Mouse (Mus musculus) embryonic stem cell, embryonic (primary cell): ENCODE measurements at regions not wholly inside any gene's neighbourhood (a gene's known extent, or its start where the extent isn't known, plus 50 kb on each side); places are given as distances from the start of the nearest gene placed in this dataset.

Source experiments
- CTCF ChIA-PET, 4 experiments: fragments of 300-600 bp in 2 of 4; fragments of 350-600 bp in 2 of 4; sonication (Branson Sonifier 250); formaldehyde crosslinking; loops; one replicate each; lab custom pipeline; 2022; ENCODE audit warnings: inconsistent platforms in 2 of 4; lab: Charles Lee
- POLR2A ChIA-PET, 4 experiments: fragments of 300-600 bp in 2 of 4; fragments of 350-600 bp in 2 of 4; sonication (Branson Sonifier 250); formaldehyde crosslinking; loops; one replicate each; lab custom pipeline; 2022; ENCODE audit warnings: antibody characterized with exemption in 4 of 4, inconsistent platforms in 1 of 4; lab: Charles Lee

DNA sequence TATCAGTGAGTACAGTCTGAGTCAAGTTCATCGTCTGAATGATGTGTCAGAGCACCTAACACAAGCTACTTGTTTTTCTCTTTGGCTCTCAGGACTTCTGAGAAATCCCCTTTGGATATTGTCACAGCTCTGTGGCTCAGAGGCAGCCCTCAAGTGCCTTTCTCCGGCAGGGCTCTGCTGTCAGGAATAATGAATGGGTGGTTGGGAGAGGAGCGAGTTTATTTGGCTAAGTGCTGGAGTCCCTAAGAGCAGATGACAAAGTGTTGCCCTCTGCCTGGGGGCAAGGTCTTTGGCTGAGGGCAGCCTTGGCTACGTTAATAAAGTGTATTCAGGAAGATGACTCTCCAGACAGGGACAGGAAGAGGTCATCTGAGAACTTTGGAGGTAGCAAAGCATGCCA lies 110.5 kb upstream of the Sh3bp4 start:
- POLR2A ChIA-PET, result interaction anchor here in 1 of 4 experiments (1.7 kb wide), 1 partner anchor 11 kb away, joined by 4 read pairs; no protein-coding TSS in a partner anchor
- CTCF ChIA-PET, result no interaction called here

DNA sequence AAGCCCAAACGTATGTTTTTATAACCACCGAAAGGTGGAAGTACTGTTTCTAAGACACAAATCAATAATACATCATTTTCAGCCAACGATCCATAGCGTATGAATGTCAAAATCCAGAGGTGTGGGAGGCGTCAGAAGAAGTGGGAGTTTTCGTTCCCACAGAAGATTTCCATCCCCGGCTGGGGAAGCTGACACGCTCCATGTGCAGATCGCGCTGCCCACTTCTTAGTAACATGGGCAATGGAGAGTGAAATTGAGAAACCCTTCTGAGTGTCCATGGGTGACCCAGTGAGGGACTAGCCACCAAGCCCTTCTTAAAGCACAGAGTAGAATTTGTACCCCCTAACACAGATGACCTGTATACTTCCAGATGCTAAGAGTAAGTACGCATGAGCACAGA lies 110.1 kb upstream of the Sh3bp4 start:
- ChIA-PET POLR2A (interaction anchor here in 1 of 4 experiments (1.7 kb wide), 1 partner anchor 12 kb away, joined by 4 read pairs; no protein-coding TSS in a partner anchor), CTCF (no interaction called here)

DNA sequence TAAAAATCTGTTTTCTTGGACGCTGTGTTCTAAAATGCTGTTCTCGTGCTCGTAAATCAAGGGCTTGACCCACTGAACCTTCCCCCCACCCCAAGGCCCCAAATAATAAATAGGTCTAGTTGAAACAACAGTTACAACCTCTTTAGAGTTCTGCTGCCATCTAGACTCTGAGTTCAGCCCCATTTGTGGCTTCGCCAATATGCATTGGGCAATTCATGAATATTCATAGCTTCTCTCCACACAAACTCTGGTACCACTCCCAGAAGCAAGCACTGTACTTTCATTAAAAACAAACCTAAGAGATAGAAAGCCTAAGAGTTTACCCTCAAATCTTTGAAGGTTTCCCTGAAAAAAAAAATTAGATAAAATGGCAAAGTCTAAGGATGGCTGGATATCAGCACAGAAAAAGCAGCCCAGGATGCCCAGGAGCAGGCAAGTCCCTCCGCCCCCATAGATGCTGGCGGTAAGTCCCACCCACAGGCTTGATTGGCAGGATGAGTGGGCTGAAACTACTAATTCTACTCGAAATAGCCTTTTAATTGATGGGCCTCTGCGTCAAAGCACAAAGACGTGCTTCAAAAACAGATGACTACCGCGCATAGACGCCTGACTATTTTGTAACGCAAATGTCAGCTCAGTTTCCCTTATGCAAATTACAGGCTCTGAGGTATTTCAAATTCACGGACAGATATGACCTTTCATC lies 106.0 kb upstream of the Sh3bp4 start:
- ChIA-PET CTCF (interaction anchor here in 1 of 4 experiments (0.7 kb wide), 1 partner anchor 31 kb away, joined by 4 read pairs; no protein-coding TSS in a partner anchor), POLR2A (interaction anchor here in 3 of 4 experiments (0.5 to 1.8 kb wide), 5 partner anchors 40 to 197 kb away, joined by 3 read pairs; no protein-coding TSS in a partner anchor)

DNA sequence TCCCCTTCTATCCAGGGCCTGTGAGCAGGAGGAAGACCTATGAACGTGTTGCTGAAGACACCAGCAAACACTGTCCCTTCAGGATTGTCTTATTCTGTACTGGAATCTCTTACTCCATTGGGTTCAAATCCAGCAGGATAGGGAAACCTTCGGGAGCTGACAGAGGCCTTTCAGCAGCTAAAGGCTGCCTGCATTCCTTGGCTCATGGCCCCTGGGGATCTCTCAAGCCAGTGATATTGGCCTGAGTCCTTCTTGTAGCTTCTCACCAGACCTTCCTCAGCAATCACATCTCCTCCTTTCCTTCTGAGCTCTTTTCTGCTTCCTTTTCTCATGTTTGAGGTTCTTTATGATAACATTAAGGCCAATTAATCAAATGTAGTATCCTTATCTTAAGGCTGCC lies 103.8 kb upstream of the Sh3bp4 start:
- ChIA-PET CTCF (interaction anchor here in 1 of 4 experiments (0.6 to 0.8 kb wide), 2 partner anchors 101 to 552 kb away, joined by 3 read pairs; no protein-coding TSS in a partner anchor), POLR2A (interaction anchor here in 3 of 4 experiments (0.6 to 1.2 kb wide), 4 partner anchors 9 to 298 kb away, joined by 3 to 4 read pairs (median 4); no protein-coding TSS in a partner anchor)

DNA sequence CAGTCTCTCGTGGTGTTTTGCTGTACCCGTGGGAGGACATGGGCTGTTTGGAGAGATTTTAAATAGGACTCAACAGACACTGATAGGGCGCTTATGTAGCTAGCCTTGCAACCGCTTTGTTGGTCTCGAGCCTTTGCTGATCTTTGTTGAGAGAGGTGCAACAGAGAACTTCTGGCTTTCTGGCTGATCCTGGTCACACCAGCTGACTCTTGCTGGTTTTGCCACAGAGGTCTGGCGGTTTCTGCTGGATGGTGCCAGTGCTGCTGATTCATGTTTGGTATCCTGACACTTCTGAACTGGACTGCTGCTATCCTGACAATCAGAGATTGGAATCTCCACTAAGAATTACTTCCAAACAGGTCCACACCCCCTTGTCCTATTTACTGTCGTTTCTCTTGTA lies 102.1 kb upstream of the Sh3bp4 start:
- CTCF ChIA-PET, result no interaction called here
- POLR2A ChIA-PET, result interaction anchor here in 1 of 4 experiments (1.4 kb wide), 1 partner anchor 103 kb away, joined by 4 read pairs; the partner anchor contains the start of gene Sh3bp4

DNA sequence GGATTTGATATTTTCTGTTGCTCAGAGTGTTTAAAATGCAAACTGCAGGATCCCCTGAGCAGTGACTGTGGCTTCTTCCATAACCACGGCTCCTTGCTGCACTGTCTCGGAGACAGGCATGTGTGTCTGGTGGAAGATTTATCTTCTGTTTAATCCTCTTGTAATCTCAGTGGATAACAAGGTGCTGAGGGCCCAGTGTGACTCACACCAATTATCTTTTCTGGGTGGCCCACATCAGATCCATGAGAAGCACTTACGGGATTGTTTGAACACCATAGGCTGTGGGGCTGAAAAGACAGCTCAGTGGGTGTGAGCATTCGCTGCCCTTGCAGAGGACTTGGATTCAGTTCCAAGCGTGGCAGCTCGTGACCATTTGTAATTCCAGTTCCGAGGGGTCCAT lies 101.2 kb upstream of the Sh3bp4 start:
- ChIA-PET POLR2A (no interaction called here), CTCF (interaction anchor here in 1 of 4 experiments (1.0 kb wide), 1 partner anchor 223 kb away, joined by 4 read pairs; no protein-coding TSS in a partner anchor)

DNA sequence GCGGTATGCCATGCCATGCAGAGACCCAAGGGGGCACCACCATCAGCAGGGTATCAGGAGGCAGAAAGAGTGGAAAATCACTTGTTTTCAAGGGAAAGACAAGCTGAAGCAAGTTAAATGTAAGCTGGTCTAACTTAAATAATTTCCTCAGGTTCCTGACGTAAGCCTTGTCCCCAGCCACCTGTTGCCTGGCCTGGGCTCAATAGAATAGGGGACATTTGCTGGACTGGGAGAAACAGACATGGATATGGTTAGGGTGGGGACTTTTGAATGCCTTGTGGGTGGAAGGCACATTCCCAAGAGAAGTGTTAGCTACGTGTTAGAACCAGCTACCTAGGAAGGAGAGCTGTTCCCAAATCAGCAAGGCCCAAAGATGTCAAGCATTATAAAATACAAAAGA lies 100.6 kb upstream of the Sh3bp4 start:
- CTCF ChIA-PET, result interaction anchor here in 2 of 4 experiments (0.6 to 1.0 kb wide), 2 partner anchors 171 to 222 kb away, joined by 4 to 5 read pairs; no protein-coding TSS in a partner anchor
- POLR2A ChIA-PET, result interaction anchor here in 2 of 4 experiments (0.8 to 1.5 kb wide), 2 partner anchors 101 to 119 kb away, joined by 3 to 4 read pairs; partner anchors contain the start of gene Sh3bp4 (in 1 of the 2)

DNA sequence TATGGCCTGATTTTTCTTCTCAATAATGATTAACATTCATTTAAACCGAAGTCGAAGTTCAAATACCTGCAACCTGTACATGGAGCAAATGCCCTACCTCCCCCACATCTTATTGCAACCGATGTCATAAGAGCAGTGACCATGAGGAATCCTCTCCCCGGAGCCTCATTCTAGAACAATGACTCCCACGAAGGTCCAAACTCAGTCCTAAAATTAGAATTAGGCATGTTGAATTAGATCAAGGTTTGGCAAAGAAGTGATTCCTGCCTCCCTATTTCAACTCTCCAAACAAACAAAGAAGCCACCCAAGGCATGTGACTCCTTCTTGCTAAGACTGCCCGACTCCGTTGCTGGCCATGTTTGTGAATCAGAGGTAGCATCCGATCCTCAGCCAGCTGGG lies 94.1 kb upstream of the Sh3bp4 start:
- CTCF ChIA-PET, result no interaction called here
- POLR2A ChIA-PET, result interaction anchor here in 1 of 4 experiments (1.3 kb wide), 1 partner anchor 94 kb away, joined by 6 read pairs; the partner anchor contains the start of gene Sh3bp4

GRCm38 (mm10) chr1:88988011-88988695 lies 82.1 kb upstream of the Sh3bp4 start:
- POLR2A ChIA-PET, result no interaction called here
- CTCF ChIA-PET, result no interaction called here

DNA sequence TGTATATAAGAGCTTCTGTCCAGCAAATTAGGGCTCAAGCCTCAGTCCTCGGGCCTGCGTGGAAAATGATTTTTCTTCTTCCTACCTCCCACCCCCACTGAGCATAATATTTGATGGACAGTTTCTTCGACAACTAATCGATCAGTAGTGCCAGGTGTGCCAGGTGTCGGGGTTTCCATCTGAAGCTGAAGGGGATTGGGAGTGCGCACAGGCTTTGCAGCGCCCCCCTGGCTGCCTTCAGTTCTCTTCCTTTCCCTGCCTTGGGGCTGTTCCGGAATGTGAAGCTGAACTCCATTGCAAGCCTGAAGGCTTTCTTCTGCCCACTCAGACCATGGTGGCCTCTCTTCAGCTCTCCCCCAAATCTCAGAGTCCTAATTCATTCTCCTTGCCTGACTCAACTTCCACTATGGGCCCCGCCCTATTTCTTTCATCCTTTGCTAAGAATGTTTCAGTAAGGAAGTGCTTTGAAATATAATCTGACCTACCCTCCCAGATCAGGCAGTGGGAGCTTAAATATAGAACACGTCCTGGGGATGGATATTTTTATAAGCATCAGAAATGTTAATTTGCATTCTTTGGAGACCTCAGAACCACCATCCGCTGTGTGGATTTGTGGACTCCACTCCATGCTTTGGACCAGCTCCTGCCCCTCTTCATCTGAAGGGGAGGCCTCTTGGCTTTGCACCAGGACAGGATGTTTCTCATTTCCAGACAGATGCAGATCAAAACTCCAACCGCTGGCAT lies 75.5 kb upstream of the Sh3bp4 start:
- CTCF ChIA-PET, result interaction anchor here in 2 of 4 experiments (0.5 to 1.2 kb wide), 3 partner anchors 31 to 197 kb away, joined by 3 to 7 read pairs (median 4); no protein-coding TSS in a partner anchor
- POLR2A ChIA-PET, result interaction anchor here in 2 of 4 experiments (0.6 to 1.5 kb wide), 5 partner anchors 12 to 117 kb away, joined by 3 to 12 read pairs (median 3); no protein-coding TSS in a partner anchor

- POLR2A ChIA-PET, result interaction anchor here in 2 of 4 experiments (1.2 to 1.5 kb wide), 3 partner anchors 11 to 74 kb away, joined by 3 to 5 read pairs (median 5); partner anchors contain the start of gene Sh3bp4 (in 2 of the 2)
- CTCF ChIA-PET, result no interaction called here
Observed at GRCm38 (mm10) chr1:88995945-88996344, 74.3 kb upstream of the Sh3bp4 start.

GRCm38 (mm10) chr1:88996657-88997056 lies 73.6 kb upstream of the Sh3bp4 start:
- CTCF ChIA-PET, result no interaction called here
- POLR2A ChIA-PET, result interaction anchor here in 2 of 4 experiments (0.7 to 1.5 kb wide), 4 partner anchors 10 to 73 kb away, joined by 3 to 5 read pairs (median 4); partner anchors contain the start of gene Sh3bp4 (in 2 of the 2)

GRCm38 (mm10) chr1:88997847-88998246 lies 72.4 kb upstream of the Sh3bp4 start:
- ChIA-PET POLR2A (no interaction called here), CTCF (no interaction called here)

DNA sequence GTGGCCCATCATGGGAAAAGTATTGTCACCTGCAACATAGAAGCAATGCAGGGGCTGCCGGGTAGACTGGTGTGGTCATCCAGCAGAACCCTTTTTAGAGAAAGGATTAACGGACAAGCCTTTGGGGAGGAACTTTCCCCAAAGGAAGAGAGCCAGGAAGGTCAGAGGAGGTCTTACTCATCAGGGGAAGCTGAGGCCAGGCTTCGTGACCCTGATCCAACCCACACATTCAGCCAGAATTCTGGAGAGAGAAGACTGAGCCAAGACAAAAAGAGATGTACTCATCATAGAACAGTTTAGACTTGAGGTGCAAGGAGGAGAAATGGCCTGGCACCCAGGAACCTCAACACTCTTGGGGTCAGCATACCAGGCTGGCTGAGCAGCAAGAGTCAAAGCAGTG lies 67.9 kb upstream of the Sh3bp4 start:
- ChIA-PET POLR2A (interaction anchor here in 1 of 4 experiments (0.7 kb wide), 1 partner anchor 75 kb away, joined by 6 read pairs; no protein-coding TSS in a partner anchor), CTCF (interaction anchor here in 1 of 4 experiments (0.6 kb wide), 1 partner anchor 11 kb away, joined by 3 read pairs; no protein-coding TSS in a partner anchor)

DNA sequence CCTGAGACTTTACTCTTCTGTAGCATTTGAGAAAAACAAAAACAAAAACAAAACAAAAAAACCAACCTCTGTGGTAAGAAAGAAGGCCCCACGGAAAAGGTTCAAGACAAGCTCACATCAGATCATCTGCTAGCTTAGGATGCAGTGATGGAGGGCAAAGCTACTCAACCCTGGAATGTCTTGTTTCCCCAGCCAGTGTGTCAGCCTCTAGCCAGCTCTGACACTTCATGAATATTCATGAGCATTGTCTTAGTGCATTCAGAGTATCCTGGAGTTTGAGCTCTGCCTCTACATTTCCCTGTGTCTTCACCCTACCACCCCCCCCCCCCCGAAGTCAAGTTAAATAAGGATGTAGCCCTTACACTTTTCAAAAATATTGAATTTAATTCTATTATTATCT lies 66.5 kb upstream of the Sh3bp4 start:
- ChIA-PET CTCF (interaction anchor here in 1 of 4 experiments (0.7 kb wide), 1 partner anchor 22 kb away, joined by 3 read pairs; no protein-coding TSS in a partner anchor), POLR2A (interaction anchor here in 3 of 4 experiments (0.6 to 1.5 kb wide), 7 partner anchors 9 to 167 kb away, joined by 3 to 7 read pairs (median 4); partner anchors contain the start of gene Sh3bp4 (in 1 of the 3))

DNA sequence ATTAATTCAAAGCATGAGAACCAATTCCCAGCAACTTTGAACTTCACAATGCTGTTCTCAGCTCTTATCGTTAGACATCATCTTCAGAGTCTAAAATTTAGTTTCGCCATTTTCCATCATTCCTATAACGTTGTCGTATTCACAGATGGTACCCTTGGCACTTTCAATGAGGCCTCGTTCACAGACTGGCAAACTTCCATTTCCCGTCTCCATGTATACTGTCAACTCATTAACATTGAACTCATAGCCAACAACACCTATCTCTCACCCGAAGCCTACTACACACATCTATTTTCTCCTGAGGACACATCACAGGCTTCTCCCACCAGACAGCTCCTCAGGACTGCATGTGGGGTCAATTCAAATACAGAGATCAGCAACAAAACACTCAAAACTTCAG lies 62.7 kb upstream of the Sh3bp4 start:
- CTCF ChIA-PET, result no interaction called here
- POLR2A ChIA-PET, result interaction anchor here in 2 of 4 experiments (1.0 to 1.2 kb wide), 4 partner anchors 8 to 183 kb away, joined by 3 to 4 read pairs (median 3); partner anchors contain the start of gene Sh3bp4 (in 1 of the 2)

- ChIA-PET CTCF (no interaction called here), POLR2A (interaction anchor here in 1 of 4 experiments (0.7 kb wide), 1 partner anchor 91 kb away, joined by 4 read pairs; no protein-coding TSS in a partner anchor)
Observed at GRCm38 (mm10) chr1:89010170-89010569, 60.0 kb upstream of the Sh3bp4 start.

DNA sequence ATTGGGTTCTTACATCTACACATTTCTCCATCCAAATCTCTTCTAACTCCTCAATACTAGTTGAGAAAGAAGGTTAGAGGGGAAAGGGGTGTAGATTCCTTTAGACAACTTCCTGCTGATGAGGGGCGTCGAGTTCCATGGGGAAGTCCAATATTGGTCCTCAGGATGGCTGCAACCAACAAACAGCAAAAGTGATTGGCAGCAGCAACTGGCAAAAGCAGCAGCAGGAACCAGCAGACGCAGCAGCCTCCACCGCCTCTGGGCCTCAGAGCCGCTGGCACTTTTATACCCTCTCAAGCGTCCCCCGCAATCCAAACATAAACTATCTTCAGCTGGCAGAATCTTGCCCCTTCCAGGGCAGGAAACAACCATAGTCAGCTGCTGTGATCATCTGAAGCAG lies 58.8 kb upstream of the Sh3bp4 start:
- CTCF ChIA-PET, result no interaction called here
- POLR2A ChIA-PET, result interaction anchor here in 1 of 4 experiments (0.6 to 0.9 kb wide), 4 partner anchors 17 to 218 kb away, joined by 3 to 8 read pairs (median 3); no protein-coding TSS in a partner anchor
